Mouse (Mus musculus) lung, postnatal 36 days (tissue): ENCODE results near the gene Zfp386.

Experiments used
- DNase-seq: peaks from one replicate; pipeline ENCODE4 v3.0.0; 2022; ENCODE audit warnings: mixed read lengths

The Zfp386 gene

GRCm38 (mm10) chr12:116094765-116095555, 47.4 kb downstream of the Zfp386 start:
- DNase-seq, result no peak

- no peak for DNase-seq
These were observed 48.9 kb downstream of the Zfp386 start for GRCm38 (mm10) chr12:116096361-116096904.

GRCm38 (mm10) chr12:116097166-116097565, 49.6 kb downstream of the Zfp386 start:
- DNase-seq, result no peak

- DNase-seq, result no peak
These were observed 54.4 kb downstream of the Zfp386 start for GRCm38 (mm10) chr12:116101945-116102344.

- DNase-seq, result peak; percentile 58
These were observed 62.2 kb downstream of the Zfp386 start for GRCm38 (mm10) chr12:116109451-116110353.

- DNase-seq, result no peak
These were observed 63.6 kb downstream of the Zfp386 start for GRCm38 (mm10) chr12:116111007-116111694.
